Mouse (Mus musculus) MEL (cell line): Measurements from ENCODE around the gene Bnip3. TPM values are rescaled to one million over a fixed set of nuclear protein-coding genes. Genes with fewer than 3 reads are reported as not detected.

Source experiments
- DNase-seq: peaks from one replicate; pipeline ENCODE4 v3.0.0; 2011; ENCODE audit warnings: low read depth, low spot score
- H3K27ac ChIP-seq: 2 replicates; pipeline ENCODE4 v1.5.1; 2012; ENCODE audit warnings: low read depth, mild to moderate bottlenecking, control low read depth, low read length, moderate library complexity; ENCODE audit not compliant: control insufficient read depth
- H3K27me3 ChIP-seq, 2 experiments: fragments of 150-350 bp in 1 of 2; sonication (generic) in 1 of 2; 2 replicates each; pipeline ENCODE4 v1.6.1; 2012; ENCODE audit warnings: low read length in 2 of 2, mild to moderate bottlenecking in 2 of 2, improper control_type of control experiment in 1 of 2, moderate library complexity in 1 of 2; ENCODE audit not compliant: insufficient read depth in 2 of 2, control insufficient read depth in 1 of 2
- H3K36me3 ChIP-seq, 2 experiments: 2 replicates each; pipeline ENCODE4 v1.6.1; 2012 to 2014; ENCODE audit warnings: low read length in 2 of 2, improper control_type of control experiment in 1 of 2, inconsistent platforms in 1 of 2, mild to moderate bottlenecking in 1 of 2; ENCODE audit not compliant: insufficient read depth in 2 of 2, control insufficient read depth in 1 of 2
- H3K4me1 ChIP-seq, 2 experiments: fragments of 150-350 bp in 1 of 2; sonication (generic) in 1 of 2; 2 replicates each; pipeline ENCODE4 v1.6.1; 2012; ENCODE audit warnings: low read length in 2 of 2, improper control_type of control experiment in 1 of 2, mild to moderate bottlenecking in 1 of 2; ENCODE audit not compliant: insufficient read depth in 2 of 2, control insufficient read depth in 1 of 2
- H3K4me3 ChIP-seq, 2 experiments: fragments of 150-350 bp in 1 of 2; sonication (generic) in 1 of 2; 2 replicates each; pipeline ENCODE4 v1.5.1; 2012; ENCODE audit warnings: low read depth in 2 of 2, low read length in 2 of 2, mild to moderate bottlenecking in 2 of 2, moderate library complexity in 2 of 2, control low read depth in 1 of 2, improper control_type of control experiment in 1 of 2; ENCODE audit not compliant: control insufficient read depth in 1 of 2, insufficient read depth in 1 of 2
- H3K79me2 ChIP-seq: 2 replicates; pipeline ENCODE4 v1.6.1; 2012; ENCODE audit warnings: mild to moderate bottlenecking, low read length, moderate library complexity; ENCODE audit not compliant: control insufficient read depth, poor library complexity, insufficient read depth
- H3K9ac ChIP-seq: 2 replicates; pipeline ENCODE4 v1.6.1; 2012; ENCODE audit warnings: low read depth, mild to moderate bottlenecking, control low read depth, low read length, moderate library complexity; ENCODE audit not compliant: control insufficient read depth, poor library complexity, severe bottlenecking
- H3K9me3 ChIP-seq: fragments of 150-350 bp; sonication (generic); replicated peaks from 2 replicates; pipeline ENCODE4 v1.6.1; 2012; ENCODE audit warnings: mild to moderate bottlenecking, low read length, improper control_type of control experiment, moderate library complexity; ENCODE audit not compliant: insufficient read depth
- BHLHE40 ChIP-seq: IDR thresholded peaks from 2 replicates; pipeline ENCODE4 v1.6.1; 2012; ENCODE audit warnings: low read depth, mild to moderate bottlenecking, inconsistent platforms, low read length, improper control_type of control experiment, borderline replicate concordance
- CTCF ChIP-seq, 3 experiments: IDR thresholded peaks in 2 of 3; conservative IDR thresholded peaks in 1 of 3; 2 replicates each; pipeline ENCODE4 v1.5.1; 2011 to 2012; ENCODE audit warnings: low read length in 3 of 3, low read depth in 2 of 3, mild to moderate bottlenecking in 2 of 3, improper control_type of control experiment in 1 of 3, inconsistent platforms in 1 of 3, mixed read lengths in 1 of 3, moderate library complexity in 1 of 3; ENCODE audit not compliant: control insufficient read depth in 1 of 3, insufficient read depth in 1 of 3, poor library complexity in 1 of 3, severe bottlenecking in 1 of 3
- ETS1 ChIP-seq: IDR thresholded peaks from 2 replicates; pipeline ENCODE4 v1.6.1; 2012; ENCODE audit warnings: low read depth, mild to moderate bottlenecking, inconsistent platforms, low read length, improper control_type of control experiment, moderate library complexity
- GATA1 ChIP-seq: IDR thresholded peaks from 2 replicates; pipeline ENCODE4 v1.6.1; 2011; ENCODE audit warnings: low read depth, low read length, improper control_type of control experiment
- JUND ChIP-seq: IDR thresholded peaks from 2 replicates; pipeline ENCODE4 v1.6.1; 2011; ENCODE audit warnings: low read depth, mild to moderate bottlenecking, improper control_type of control experiment, low read length
- MEF2A ChIP-seq: IDR thresholded peaks from 2 replicates; pipeline ENCODE4 v1.6.1; 2014; ENCODE audit warnings: low read depth, mild to moderate bottlenecking, inconsistent platforms, low read length, improper control_type of control experiment; ENCODE audit not compliant: poor library complexity, insufficient replicate concordance, severe bottlenecking; ENCODE audit errors: extremely low read depth
- MYB ChIP-seq: IDR thresholded peaks from 2 replicates; pipeline ENCODE4 v1.6.1; 2011; ENCODE audit warnings: mild to moderate bottlenecking, low read depth, low read length, improper control_type of control experiment
- MYC ChIP-seq: IDR thresholded peaks from 2 replicates; pipeline ENCODE4 v1.6.1; 2011; ENCODE audit warnings: low read depth, mild to moderate bottlenecking, low read length, improper control_type of control experiment, moderate library complexity
- NRF1 ChIP-seq: IDR thresholded peaks from 2 replicates; pipeline ENCODE4 v1.6.1; 2014; ENCODE audit warnings: low read depth, mild to moderate bottlenecking, inconsistent platforms, low read length, improper control_type of control experiment, moderate library complexity; ENCODE audit not compliant: poor library complexity, insufficient read depth, severe bottlenecking
- POLR2A ChIP-seq, 2 experiments: IDR thresholded peaks; 2 replicates each; pipeline ENCODE4 v1.6.1; 2011 to 2012; ENCODE audit warnings: low read length in 2 of 2, mild to moderate bottlenecking in 2 of 2, control low read depth in 1 of 2, improper control_type of control experiment in 1 of 2, low read depth in 1 of 2, moderate library complexity in 1 of 2; ENCODE audit not compliant: control insufficient read depth in 1 of 2, insufficient read depth in 1 of 2, poor library complexity in 1 of 2
- POLR2AphosphoS2 ChIP-seq: IDR thresholded peaks from 2 replicates; pipeline ENCODE4 v1.6.1; 2011; ENCODE audit warnings: low read length, improper control_type of control experiment
- POLR2AphosphoS5 ChIP-seq: IDR thresholded peaks from 2 replicates; pipeline ENCODE4 v1.6.1; 2012; ENCODE audit warnings: low read depth, borderline replicate concordance, mild to moderate bottlenecking, inconsistent platforms, low read length, moderate library complexity, mixed read lengths
- RCOR1 ChIP-seq: IDR thresholded peaks from 2 replicates; pipeline ENCODE4 v1.6.1; 2012; ENCODE audit warnings: low read depth, mild to moderate bottlenecking, inconsistent platforms, low read length, improper control_type of control experiment
- SIN3A ChIP-seq: IDR thresholded peaks from 2 replicates; pipeline ENCODE4 v1.6.1; 2012; ENCODE audit warnings: low read length, improper control_type of control experiment, inconsistent platforms
- SMC3 ChIP-seq: IDR thresholded peaks from 2 replicates; pipeline ENCODE4 v1.6.1; 2011; ENCODE audit warnings: low read depth, low read length, improper control_type of control experiment
- TAL1 ChIP-seq: IDR thresholded peaks from 2 replicates; pipeline ENCODE4 v1.6.1; 2012; ENCODE audit warnings: mild to moderate bottlenecking, inconsistent platforms, low read length, moderate library complexity, mixed read lengths
- TBP ChIP-seq: IDR thresholded peaks from 2 replicates; pipeline ENCODE4 v1.8.0; 2011; ENCODE audit warnings: low read depth, low read length, improper control_type of control experiment
- USF2 ChIP-seq, 2 experiments: IDR thresholded peaks; 2 replicates each; pipeline ENCODE4 v1.6.1; 2011 to 2012; ENCODE audit warnings: improper control_type of control experiment in 2 of 2, low read length in 2 of 2, borderline replicate concordance in 1 of 2, inconsistent platforms in 1 of 2, low read depth in 1 of 2, mild to moderate bottlenecking in 1 of 2; ENCODE audit not compliant: insufficient read depth in 1 of 2
- polyA plus RNA-seq, 2 experiments: library from polyadenylated mRNA; stranded (reverse) in 1 of 2; unstranded in 1 of 2; fragments of >175 nt in 1 of 2; fragments of >200 nt in 1 of 2; gene quantifications; 2 replicates each; pipeline versions ENCODE4 v1.2.1 to v1.2.4; 2012; ENCODE audit warnings: low replicate concordance in 2 of 2, low read depth in 1 of 2; ENCODE audit not compliant: insufficient read length in 2 of 2, insufficient read depth in 1 of 2, missing spikeins in 1 of 2
- total RNA-seq: library from RNA; depleted of rRNA; stranded (reverse); fragments of 300-350 nt; gene quantifications from 2 replicates; pipeline ENCODE4 v1.2.3, GENCODE M21; 2012

Gene Bnip3
- total and polyA plus RNA-seq, 3 experiments, result 37.0 to 135 TPM; not detected in 1

- no peaks in the 10 kb centered on the region for H3K9me3 ChIP-seq
- no peaks in the 10 kb centered on the region for H3K36me3 ChIP-seq
- no peaks in the 10 kb centered on the region for H3K4me1 ChIP-seq
- no peak overlapping the region for H3K4me3 ChIP-seq
- DNase-seq, result no peak
- no peaks in the 10 kb centered on the region for H3K27me3 ChIP-seq
- TF ChIP-seq POLR2AphosphoS5, result no peak
- no peak for TF ChIP-seq CTCF (IDR thresholded peaks at IDR 0.05 in 2 of 3, conservative IDR thresholded peaks at IDR 0.05 in 1 of 3; ENCODE audit: control insufficient read depth in 1 of 3, insufficient read depth in 1 of 3, low read depth in 2 of 3, low read length in 3 of 3, poor library complexity in 1 of 3, severe bottlenecking in 1 of 3)
- no peak for TF ChIP-seq USF2 (IDR thresholded peaks at IDR 0.05; ENCODE audit: borderline replicate concordance in 1 of 2, insufficient read depth in 1 of 2, low read depth in 1 of 2, low read length in 2 of 2)
- no peak for TF ChIP-seq MYC
- no peak for TF ChIP-seq POLR2A (IDR thresholded peaks at IDR 0.05; ENCODE audit: control insufficient read depth in 1 of 2, insufficient read depth in 1 of 2, low read depth in 1 of 2, low read length in 2 of 2, poor library complexity in 1 of 2)
- TF ChIP-seq JUND, result no peak
- no peak for TF ChIP-seq POLR2AphosphoS2
- no peak for TF ChIP-seq TBP
- no peak for TF ChIP-seq TAL1
- no peak for TF ChIP-seq RCOR1
- TF ChIP-seq MEF2A, result no peak
- TF ChIP-seq SIN3A, result no peak
- TF ChIP-seq NRF1, result no peak
- no peak overlapping the region for H3K9ac ChIP-seq
- H3K79me2 ChIP-seq, result no peaks in the 10 kb centered on the region
- no peak overlapping the region for H3K27ac ChIP-seq
These were observed 33.0 kb upstream of the Bnip3 start for GRCm38 (mm10) chr7:138942301-138942700.

DNA sequence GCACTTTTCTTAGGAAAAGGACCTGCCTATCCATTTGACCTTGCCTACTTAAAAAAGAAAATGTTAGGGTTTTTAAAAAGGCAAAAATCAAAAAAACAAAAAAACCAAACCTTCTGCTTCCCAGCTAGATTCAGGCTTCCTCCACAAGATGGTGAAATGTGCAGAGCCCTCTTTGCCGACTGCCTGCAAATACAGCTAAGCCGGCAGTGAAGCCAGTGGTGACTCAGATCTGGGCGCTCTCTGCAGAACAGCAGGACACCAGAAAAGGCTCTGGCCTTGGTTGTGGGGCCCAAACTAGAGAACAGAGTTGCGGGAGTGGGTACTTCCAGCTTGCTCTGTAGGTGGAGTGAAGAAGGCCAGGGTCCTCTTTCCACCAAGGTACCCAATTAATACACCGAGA, 32.3 kb upstream of the Bnip3 start:
- H3K27me3 ChIP-seq, result no peaks in the 10 kb centered on the region
- H3K9me3 ChIP-seq, result no peaks in the 10 kb centered on the region
- DNase-seq, result no peak

More for the DNA sequence above, 32.3 kb upstream of the Bnip3 start:
- Histone ChIP-seq H3K36me3 (no peaks in the 10 kb centered on the region), H3K4me3 (no peak overlapping the region), H3K27ac (no peak overlapping the region), H3K79me2 (no peaks in the 10 kb centered on the region), H3K4me1 (no peaks in the 10 kb centered on the region), H3K9ac (no peak overlapping the region)
- TF ChIP-seq BHLHE40 (no peak), GATA1 (no peak), SMC3 (no peak), POLR2AphosphoS5 (no peak), MYB (no peak), MEF2A (no peak), ETS1 (no peak)
